ENCODE assay signal across 25 mouse cellular contexts in genomic region chr12:73491370-73491769, GRCm38 (mm10). TPM values are rescaled to one million over a fixed set of nuclear protein-coding genes. Genes with fewer than 3 reads are reported as not detected.
"Had no signal": no experiment of that assay in that cellular context is flagged by ENCODE, and none has a peak within 500 bp of the region (broad histone marks: within the 10 kb centered on the region; RNA-seq: fewer than 3 reads in every experiment).

No protein-coding gene starts in this region.

- H3K27me3 ChIP-seq: kidney, embryonic 15.5 days; liver, embryonic 12.5 days; liver, embryonic 15.5 days; lung, embryonic 15.5 days; midbrain, embryonic 13.5 days; neural tube, embryonic 13.5 days had no signal

- H3K4me3 ChIP-seq: kidney, embryonic 15.5 days; layer of hippocampus, adult 2 months; limb, embryonic 10.5 days; limb, embryonic 13.5 days; liver, embryonic 12.5 days; liver, embryonic 15.5 days; lung, embryonic 15.5 days; megakaryocyte, embryonic 14.5 days; midbrain, embryonic 10.5 days; midbrain, embryonic 13.5 days; neural tube, embryonic 13.5 days had no signal

- H3K27ac ChIP-seq: kidney, embryonic 15.5 days; layer of hippocampus, adult 2 months; limb, embryonic 10.5 days; limb, embryonic 13.5 days; liver, embryonic 12.5 days; liver, embryonic 15.5 days; lung, embryonic 15.5 days; midbrain, embryonic 10.5 days; midbrain, embryonic 13.5 days; neural tube, embryonic 13.5 days had no signal

- H3K9me3 ChIP-seq: kidney, embryonic 15.5 days; limb, embryonic 10.5 days; limb, embryonic 13.5 days; liver, embryonic 12.5 days; liver, embryonic 15.5 days; lung, embryonic 15.5 days; midbrain, embryonic 10.5 days; midbrain, embryonic 13.5 days; neural tube, embryonic 13.5 days had no signal

- H3K9ac ChIP-seq: kidney, embryonic 15.5 days; limb, embryonic 13.5 days; liver, embryonic 12.5 days; liver, embryonic 15.5 days; lung, embryonic 15.5 days; midbrain, embryonic 13.5 days; neural tube, embryonic 13.5 days had no signal

- DNase-seq: kidney, adult 8-10 months; kidney, postnatal 25 days; layer of hippocampus, adult 9-11 months; liver; lung, adult 18-20 months; lung, postnatal 10 days; lung, postnatal 36 days; retina, postnatal 1 day; right cerebral cortex, postnatal 25 days; thymus, adult 18-20 months; thymus, postnatal 14 days had no signal

- H3K4me2 ChIP-seq: kidney, embryonic 15.5 days; limb, embryonic 13.5 days; liver, embryonic 12.5 days; liver, embryonic 15.5 days; lung, embryonic 15.5 days; midbrain, embryonic 13.5 days; neural tube, embryonic 13.5 days had no signal

- H3K36me3 ChIP-seq: kidney, embryonic 15.5 days; limb, embryonic 10.5 days; limb, embryonic 13.5 days; liver, embryonic 12.5 days; liver, embryonic 15.5 days; lung, embryonic 15.5 days; midbrain, embryonic 10.5 days; midbrain, embryonic 13.5 days; neural tube, embryonic 13.5 days had no signal

- ATAC-seq: intestine, postnatal 0 days; liver, embryonic 12.5 days; midbrain, embryonic 13.5 days had no signal

- H3K4me1 ChIP-seq: kidney, embryonic 15.5 days; liver, embryonic 12.5 days; liver, embryonic 15.5 days; lung, embryonic 15.5 days; megakaryocyte, embryonic 14.5 days; midbrain, embryonic 10.5 days; midbrain, embryonic 13.5 days; neural tube, embryonic 13.5 days had no signal

RNA-seq across cellular contexts. Expression of gene Tmem30b, which starts 54.8 kb away (rescaled TPM):
- total RNA-seq: layer of hippocampus, adult 2 months; left cerebral cortex, postnatal 25 days; neutrophil, adult 5-6 weeks had no signal
